Mouse (Mus musculus): Measurements from ENCODE around the gene Ap2a2. TPM values are rescaled to one million over a fixed set of nuclear protein-coding genes. Genes with fewer than 3 reads are reported as not detected.
A peak's percentile ranks its signal among the peaks of the same experiment; 100 is the strongest.
"Not testable (repeated sequence)": the region's sequence is repeated elsewhere in the genome, so short reads cannot be mapped to it uniquely, and the experiment has no call there.

Ap2a2 gene
- total RNA-seq, 2 experiments from 2014 or later, result 230 to 231 TPM

DNA sequence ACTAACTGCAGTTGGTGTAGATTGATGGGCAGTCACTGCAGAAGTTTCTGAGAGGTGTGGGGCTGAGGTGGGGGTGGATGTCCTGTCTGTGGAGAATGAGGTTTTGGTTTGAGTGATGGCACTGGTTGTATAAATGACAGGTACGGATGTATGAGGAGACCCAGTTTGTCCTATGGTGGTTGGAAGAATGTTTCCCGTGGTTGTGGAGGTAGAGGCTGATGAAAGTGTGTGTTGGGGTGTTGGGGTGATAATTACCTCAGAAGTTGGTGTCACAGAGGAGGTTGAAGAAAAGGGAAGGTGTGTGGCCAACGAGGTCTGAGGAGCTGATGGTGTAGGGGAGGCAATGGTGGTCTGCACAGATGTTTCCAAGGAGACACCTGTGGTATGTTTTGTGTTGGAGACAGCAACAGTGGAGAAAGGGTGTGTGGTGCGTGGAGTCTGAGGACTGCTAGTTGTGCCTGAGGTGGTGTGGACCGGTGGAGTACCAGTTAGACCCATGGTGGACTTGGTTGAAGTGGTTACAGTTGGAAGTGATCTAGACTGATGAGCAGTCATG lies 77.4 kb downstream of the Ap2a2 start:
- DNase-seq (ENCODE audit: low spot score in 2 of 2); intact Hi-C loops (cut with DNase I): not testable (repeated sequence)

DNA sequence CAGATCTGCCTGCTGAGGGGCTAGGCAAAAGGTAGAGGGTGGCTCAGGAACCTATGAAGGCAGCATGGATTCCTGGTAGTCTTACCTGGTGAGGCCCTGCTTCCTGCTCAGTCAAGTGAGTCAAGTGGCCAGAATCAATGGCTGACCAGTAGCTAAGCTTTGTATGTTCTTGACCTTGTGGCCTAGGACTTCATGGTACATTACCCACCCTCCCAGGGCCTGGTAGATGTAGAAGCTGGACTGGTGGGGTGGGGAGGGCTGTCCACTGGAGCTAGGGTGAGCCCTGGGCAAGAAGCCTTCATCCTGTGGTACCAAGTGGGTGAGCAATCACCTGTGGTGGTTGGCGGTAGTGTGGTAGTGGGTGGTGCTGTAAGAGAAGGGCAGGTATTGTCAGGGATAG lies 80.4 kb downstream of the Ap2a2 start:
- no peak for DNase-seq (ENCODE audit: low spot score in 2 of 2)
- intact Hi-C loops (cut with DNase I), result no loop called here

DNA sequence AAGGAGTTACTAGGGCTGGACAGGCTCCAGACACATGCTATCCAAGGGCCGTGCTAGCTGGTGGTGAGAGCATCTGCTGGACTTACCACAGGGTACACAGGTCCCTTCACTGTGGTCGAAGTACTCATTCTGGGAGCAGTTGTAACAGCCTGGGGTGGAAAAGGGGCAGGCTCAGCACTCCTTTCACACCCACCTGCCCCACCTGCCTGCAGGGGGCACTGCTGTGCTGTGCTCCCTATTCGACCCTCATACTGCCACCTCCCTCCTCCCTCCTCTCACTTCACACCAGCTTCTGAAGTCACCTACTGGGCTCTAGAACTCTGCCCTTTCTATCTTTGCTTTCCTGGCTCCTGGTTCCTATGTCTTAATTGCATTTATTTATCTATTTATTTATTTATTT lies 81.2 kb downstream of the Ap2a2 start:
- intact Hi-C loops (cut with DNase I), result no loop called here
- DNase-seq (ENCODE audit: low spot score in 2 of 2), result no peak

DNA sequence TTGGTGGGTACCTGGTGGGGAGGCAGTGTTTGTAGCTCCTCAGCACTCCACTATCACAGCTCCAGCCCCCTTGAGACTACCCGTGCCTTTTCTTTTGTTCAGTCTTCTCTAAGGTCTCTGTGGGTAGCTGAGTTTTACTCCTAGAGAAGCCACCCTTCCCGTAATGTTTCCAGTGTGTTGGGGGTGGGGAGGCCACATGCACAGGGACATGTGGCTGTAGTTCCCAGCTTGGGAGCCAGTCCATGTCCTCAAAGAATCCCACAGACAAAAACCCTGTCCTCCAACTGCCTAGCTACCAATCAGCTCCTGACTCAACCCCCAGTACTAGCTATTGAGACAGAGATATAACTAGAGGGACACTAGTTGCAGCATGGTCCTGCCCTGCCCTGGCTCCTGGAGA lies 85.1 kb downstream of the Ap2a2 start:
- intact Hi-C loops (cut with DNase I), result no loop called here

DNA sequence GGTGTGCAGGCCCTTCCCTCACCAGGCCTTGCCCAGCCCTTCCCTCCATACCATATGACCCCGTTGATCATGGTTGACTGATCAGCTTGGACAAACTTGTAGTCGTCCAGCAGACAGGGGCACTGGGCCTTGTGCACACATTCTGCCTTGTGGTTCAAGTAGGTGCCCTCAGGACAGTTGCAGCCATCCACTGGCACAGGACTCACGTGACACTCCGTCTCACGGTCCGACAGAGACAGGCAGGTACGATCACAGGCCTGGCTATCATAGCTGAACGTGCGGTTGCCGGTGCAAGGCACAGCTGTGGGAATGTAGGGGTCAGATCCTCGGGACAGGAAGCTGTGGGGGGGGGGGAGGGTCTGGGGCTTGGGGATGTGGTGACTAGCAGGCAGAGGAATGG lies 85.8 kb downstream of the Ap2a2 start:
- DNase-seq (ENCODE audit: low spot score in 2 of 2), result no peak
- intact Hi-C loops (cut with DNase I), result no loop called here

More for the DNA sequence above, 85.1 kb downstream of the Ap2a2 start:
- DNase-seq (ENCODE audit: low spot score in 2 of 2), result peak in 1 of 2 experiments; percentile 72

DNA sequence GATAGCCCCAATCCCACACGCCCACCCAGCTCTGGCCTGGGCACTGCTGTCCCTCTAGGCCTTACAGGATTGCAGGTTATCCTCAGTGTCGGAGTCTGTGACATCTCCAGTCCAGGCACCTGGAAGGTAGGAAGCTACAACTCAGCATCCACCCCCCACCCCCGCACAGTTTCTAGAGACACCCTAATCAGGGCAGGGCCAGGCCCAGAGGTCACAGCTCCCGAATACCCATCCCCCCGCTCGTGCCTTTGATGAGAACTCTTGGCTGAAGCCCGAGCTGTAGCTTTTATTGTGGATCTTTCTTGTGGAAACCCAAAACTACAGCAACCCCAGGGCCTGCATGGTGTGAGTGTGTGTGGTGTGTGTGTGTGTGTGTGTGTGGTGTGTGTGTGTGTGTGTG lies 90.2 kb downstream of the Ap2a2 start:
- no peak for DNase-seq (ENCODE audit: low spot score in 2 of 2)
- intact Hi-C loops (cut with DNase I), result no loop called here

DNA sequence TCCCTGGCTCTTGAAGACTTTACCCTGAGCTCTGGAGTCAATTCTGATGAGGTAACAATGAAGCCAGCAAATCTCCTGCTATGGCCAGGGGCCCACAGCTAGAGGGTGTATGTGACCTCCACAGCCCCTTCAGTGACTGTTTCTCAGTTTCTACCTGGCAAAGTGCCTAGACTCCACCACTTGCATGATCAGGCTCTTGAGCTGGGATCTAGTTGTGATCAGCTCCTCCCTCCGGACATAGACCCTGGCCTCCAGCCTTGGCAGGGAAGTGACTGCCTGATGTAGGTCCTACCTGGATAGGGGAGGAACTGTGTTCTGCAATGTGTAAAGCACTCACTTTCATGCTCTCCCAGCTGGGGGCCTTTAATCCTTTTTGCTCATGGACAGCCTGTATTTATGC lies 98.4 kb downstream of the Ap2a2 start:
- no peak for DNase-seq (ENCODE audit: low spot score in 2 of 2)
- intact Hi-C loops (cut with DNase I), result no loop called here

DNA sequence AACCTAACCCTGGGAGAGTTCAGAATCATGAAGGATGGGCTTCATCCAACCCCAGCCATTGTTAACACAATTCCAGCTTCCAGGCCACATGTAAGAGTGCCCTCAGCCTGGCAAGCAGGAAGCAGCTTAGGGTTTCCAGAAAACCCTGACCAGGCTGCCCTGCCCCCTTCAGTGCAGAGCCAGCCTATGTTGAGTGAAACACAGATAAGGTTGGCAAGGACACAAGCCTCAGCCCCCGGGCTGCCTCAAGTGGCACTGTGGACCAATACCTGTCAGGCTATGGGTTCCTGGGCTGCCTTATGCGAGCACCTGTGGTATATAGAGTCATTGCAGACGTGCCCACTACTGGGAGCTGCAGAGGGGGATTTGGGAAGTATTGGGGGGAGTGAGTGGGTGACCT lies 99.5 kb downstream of the Ap2a2 start:
- DNase-seq (ENCODE audit: low spot score in 2 of 2), result no peak

DNA sequence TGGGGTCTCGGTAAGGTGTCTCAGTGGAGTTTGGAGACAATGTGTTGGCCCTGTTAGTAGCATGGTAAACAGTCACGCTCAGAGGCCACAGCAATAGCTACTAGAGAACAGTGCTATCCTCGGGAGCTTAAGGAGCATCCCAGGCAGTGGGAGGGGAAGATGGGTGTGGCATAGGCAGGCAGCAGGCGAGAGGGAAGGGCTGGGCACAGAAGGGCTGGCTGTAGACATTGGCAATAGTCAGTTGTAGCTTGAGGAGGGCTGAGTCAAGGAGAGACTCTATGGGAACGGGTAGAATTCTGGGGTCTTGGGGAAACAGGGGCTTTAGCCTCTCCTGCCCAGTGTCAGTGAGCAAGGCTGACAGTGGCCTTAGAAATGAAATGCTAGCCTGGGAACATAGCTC lies 100.2 kb downstream of the Ap2a2 start:
- intact Hi-C loops (cut with DNase I), result no loop called here
- no peak for DNase-seq (ENCODE audit: low spot score in 2 of 2)

More for the DNA sequence above, 99.5 kb downstream of the Ap2a2 start:
- intact Hi-C loops (cut with DNase I), result no loop called here

DNA sequence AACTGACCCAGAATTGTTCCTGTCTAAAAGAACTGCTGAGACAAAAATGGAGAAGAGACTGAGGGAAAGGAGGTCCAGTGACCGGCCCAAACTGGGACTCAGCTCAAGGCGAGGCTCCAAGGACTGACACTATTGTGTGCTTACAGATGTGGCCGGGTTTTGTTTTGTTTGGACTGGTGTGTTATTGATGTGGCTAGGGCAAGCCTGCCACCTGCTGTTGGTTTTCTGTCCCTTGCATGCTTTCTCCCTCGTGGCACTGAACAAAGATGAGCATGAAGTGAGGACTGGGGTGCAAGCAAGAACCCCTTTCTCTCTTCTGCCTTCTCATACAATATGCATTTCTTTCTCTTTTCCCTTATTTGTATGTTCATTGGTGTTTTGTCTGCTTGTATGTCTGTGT lies 104.2 kb downstream of the Ap2a2 start:
- intact Hi-C loops (cut with DNase I), result loop anchor here (5.0 kb wide), 1 partner anchor 184 kb away; no protein-coding TSS in a partner anchor
- peak; percentile 40 to 44 for DNase-seq (ENCODE audit: low spot score in 2 of 2)

DNA sequence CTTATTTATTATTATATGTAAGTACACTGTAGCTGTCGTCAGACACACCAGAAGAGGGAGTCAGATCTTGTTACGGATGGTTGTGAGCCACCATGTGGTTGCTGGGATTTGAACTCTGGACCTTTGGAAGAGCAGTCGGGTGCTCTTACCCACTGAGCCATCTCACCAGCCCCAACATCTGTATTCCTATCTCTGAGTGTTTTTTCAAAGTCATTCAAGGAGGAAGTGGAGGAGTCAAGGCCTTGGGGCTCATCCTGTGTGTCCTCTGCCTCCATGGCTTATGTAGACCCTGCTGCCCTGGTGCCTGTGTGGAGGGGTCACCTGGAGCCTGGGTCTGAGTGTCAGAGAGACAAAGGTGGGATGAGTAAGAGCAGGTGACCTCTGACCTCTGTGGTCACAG lies 107.1 kb downstream of the Ap2a2 start:
- intact Hi-C loops (cut with DNase I), result loop anchor here (5.0 kb wide), 1 partner anchor 187 kb away; no protein-coding TSS in a partner anchor
- not testable (repeated sequence) for DNase-seq (ENCODE audit: low spot score in 2 of 2)

DNA sequence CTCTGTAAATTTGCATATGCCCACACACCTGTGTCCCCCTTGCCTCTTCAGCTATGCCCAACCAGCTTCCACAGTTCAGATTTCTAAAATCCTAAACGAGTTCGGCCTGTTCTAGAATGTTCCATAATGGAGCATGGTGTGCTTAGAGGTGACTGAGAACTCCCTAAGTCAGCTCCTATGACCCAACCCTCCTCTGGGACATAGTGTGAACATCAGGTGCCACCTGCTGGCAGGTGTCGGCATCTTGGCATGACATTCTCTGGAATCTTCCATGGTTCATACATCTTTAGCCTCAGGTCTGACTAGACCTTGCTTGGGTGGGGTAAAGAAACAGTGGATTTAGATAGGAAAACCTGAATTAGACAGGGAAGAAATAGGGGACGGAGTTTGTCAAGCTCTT lies 109.0 kb downstream of the Ap2a2 start:
- peak in 1 of 2 experiments; percentile 32 for DNase-seq (ENCODE audit: low spot score in 2 of 2)
- intact Hi-C loops (cut with DNase I), result no loop called here

DNA sequence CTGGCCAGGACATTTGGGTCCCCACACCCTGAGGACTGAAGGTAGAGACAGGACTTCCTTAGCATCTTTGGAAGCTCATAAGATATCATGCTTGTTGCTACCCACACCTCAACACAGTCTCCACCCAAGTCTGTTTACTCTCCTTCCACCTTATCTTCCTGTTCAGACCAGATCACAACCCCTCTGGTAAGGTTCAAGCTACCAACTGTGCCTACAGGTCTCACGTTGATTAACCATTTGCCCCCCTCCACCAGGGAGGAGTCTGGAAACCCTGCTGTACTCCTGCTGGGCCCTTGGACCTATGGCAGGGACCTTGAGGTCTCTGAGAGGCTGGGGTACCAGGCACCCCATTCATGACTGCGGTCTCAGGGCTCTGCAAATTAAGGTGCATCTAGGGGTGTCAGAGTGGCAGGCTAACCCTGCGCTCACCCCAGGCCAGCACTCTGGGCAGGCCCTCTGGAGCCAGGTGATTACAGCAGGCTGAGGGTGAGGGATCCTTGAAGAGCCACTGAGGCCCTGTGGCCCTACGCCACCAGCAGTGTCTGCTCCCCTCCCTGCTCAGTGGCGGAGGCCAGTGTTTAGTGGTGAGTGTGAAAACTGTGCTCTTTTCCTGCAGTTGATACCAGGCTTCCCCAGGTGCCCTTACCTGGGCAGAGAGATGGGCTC lies 109.8 kb downstream of the Ap2a2 start:
- no peak for DNase-seq (ENCODE audit: low spot score in 2 of 2)
- intact Hi-C loops (cut with DNase I), result no loop called here

DNA sequence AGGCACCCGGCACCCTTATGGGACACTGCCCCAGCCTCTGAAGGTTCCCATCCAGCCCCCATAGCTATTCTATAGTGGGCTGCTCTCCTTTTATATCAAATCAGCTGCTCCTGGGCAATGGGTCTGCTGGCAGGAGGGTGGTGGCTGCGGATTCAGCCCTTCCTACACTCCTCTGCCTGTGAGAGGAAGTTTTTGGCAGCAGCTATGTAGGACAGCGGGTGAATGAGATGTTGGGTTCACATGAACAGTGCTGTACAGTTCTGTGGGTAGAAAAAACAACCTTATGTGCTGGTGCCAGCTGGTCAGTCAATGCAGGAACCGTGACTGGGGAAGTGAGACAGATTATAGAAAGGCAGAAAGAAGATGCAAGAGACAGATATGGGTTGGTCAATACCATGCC lies 116.9 kb downstream of the Ap2a2 start:
- no peak for DNase-seq (ENCODE audit: low spot score in 2 of 2)

More for the DNA sequence above, 116.9 kb downstream of the Ap2a2 start:
- intact Hi-C loops (cut with DNase I), result no loop called here

Small RNA genes within 50 kb of the gene (microRNA-seq; reads per million reads assigned to microRNA genes)
- gene Mir7063, result 6.9 to 10.1 reads per million in 2 experiments

Other genes with a start within 250 kb of the Ap2a2 start
- gene Deaf1, start 234.5 kb upstream of the Ap2a2 start, total RNA-seq (2021), result 100 to 1,000 TPM; 164 to 170 TPM
- gene Tmem80, start 234.4 kb upstream of the Ap2a2 start, total RNA-seq (2021), result 10 to 100 TPM; 23.6 to 30.6 TPM
- gene Eps8l2, start 223.3 kb upstream of the Ap2a2 start, total RNA-seq (2021), result 1 to 10 TPM; 1.3 to 1.8 TPM
- gene Taldo1, start 170.0 kb upstream of the Ap2a2 start, total RNA-seq (2021), result 100 to 1,000 TPM; 102 to 119 TPM
- 10 to 100 TPM; 36.0 to 42.6 TPM for gene Gatd1, start 148.0 kb upstream of the Ap2a2 start, total RNA-seq (2021)
- gene Cend1, start 132.7 kb upstream of the Ap2a2 start, total RNA-seq (2021), result 100 to 1,000 TPM; 338 to 362 TPM
- 100 to 1,000 TPM; 331 to 339 TPM for gene Slc25a22, start 124.3 kb upstream of the Ap2a2 start, total RNA-seq (2021)
- 1 to 10 TPM; 1.2 to 2.4 TPM for gene Pidd1, start 118.1 kb upstream of the Ap2a2 start, total RNA-seq (2021)
- gene Rplp2, start 114.8 kb upstream of the Ap2a2 start, total RNA-seq (2021), result 100 to 1,000 TPM; 572 to 599 TPM
- gene Pnpla2, start 107.0 kb upstream of the Ap2a2 start, total RNA-seq (2021), result 10 to 100 TPM; 22.9 to 28.8 TPM
- 1 to 10 TPM; 5.3 to 5.6 TPM for gene Cracr2b, start 101.1 kb upstream of the Ap2a2 start, total RNA-seq (2021)
- gene Cd151, start 94.8 kb upstream of the Ap2a2 start, total RNA-seq (2021), result 10 to 100 TPM; 27.5 to 33.8 TPM
- gene Polr2l, start 87.0 kb upstream of the Ap2a2 start, total RNA-seq (2021), result 10 to 100 TPM; 43.8 to 44.4 TPM
- gene Tspan4, start 86.9 kb upstream of the Ap2a2 start, total RNA-seq (2021), result 10 to 100 TPM; 23.2 to 23.7 TPM
- 10 to 100 TPM; 72.0 to 73.5 TPM for gene Chid1, start 22.3 kb upstream of the Ap2a2 start, total RNA-seq (2021)
- gene Muc6, start 93.1 kb downstream of the Ap2a2 start, total RNA-seq (2021), result not detected
- gene Muc2, start 128.2 kb downstream of the Ap2a2 start, total RNA-seq (2021), result under 1 TPM; 0.55 to 0.70 TPM
- gene Muc5ac, start 226.8 kb downstream of the Ap2a2 start, total RNA-seq (2021), result not detected

All from left cerebral cortex, postnatal 14 days (tissue).